Mouse (Mus musculus) neural tube, embryonic 13.5 days (tissue): ENCODE results near the gene Rnf207. TPM values are rescaled to one million over a fixed set of nuclear protein-coding genes. Genes with fewer than 3 reads are reported as not detected.

Experiments
- ATAC-seq: fragments of 200-750 bp; cut with Nextera tagmentation; 2 replicates; pipeline ENCODE4 v1.8.0; 2017; ENCODE audit warnings: low read depth, mild to moderate bottlenecking, moderate TSS enrichment, moderate library complexity
- H3K27ac ChIP-seq: fragments of 300-500 bp; sonication (generic); replicated peaks from 2 replicates; pipeline ENCODE4 v1.5.1; 2015; ENCODE audit warnings: moderate library complexity, mild to moderate bottlenecking, inconsistent platforms
- H3K27me3 ChIP-seq: fragments of 300-500 bp; sonication (generic); 2 replicates; pipeline ENCODE4 v1.6.1; 2015; ENCODE audit warnings: mild to moderate bottlenecking, inconsistent platforms
- H3K36me3 ChIP-seq: fragments of 300-500 bp; sonication (generic); 2 replicates; pipeline ENCODE4 v1.6.1; 2015; ENCODE audit warnings: mild to moderate bottlenecking, inconsistent platforms
- H3K4me1 ChIP-seq: fragments of 300-500 bp; sonication (generic); replicated peaks from 2 replicates; pipeline ENCODE4 v1.6.1; 2015; ENCODE audit warnings: inconsistent platforms
- H3K4me2 ChIP-seq: fragments of 300-500 bp; sonication (generic); 2 replicates; pipeline ENCODE4 v1.6.1; 2015; ENCODE audit warnings: inconsistent platforms, mild to moderate bottlenecking, moderate library complexity
- H3K4me3 ChIP-seq: fragments of 300-500 bp; sonication (generic); 2 replicates; pipeline ENCODE4 v1.5.1; 2015; ENCODE audit warnings: mild to moderate bottlenecking, inconsistent platforms
- H3K9ac ChIP-seq: fragments of 300-500 bp; sonication (generic); 2 replicates; pipeline ENCODE4 v1.6.1; 2015; ENCODE audit warnings: moderate library complexity, mild to moderate bottlenecking, inconsistent platforms
- H3K9me3 ChIP-seq: fragments of 300-500 bp; sonication (generic); 2 replicates; pipeline ENCODE4 v1.6.1; 2016; ENCODE audit warnings: inconsistent platforms
- WGBS: fragments of 180-500 bp; shearing (Covaris S2); methylation state at CpG from one replicate; pipeline ENCODE4 v1.1.7; 2015; 5-methylcytosine and 5-hydroxymethylcytosine counted together
- polyA plus RNA-seq: library from polyadenylated mRNA; unstranded; fragments of >200 nt; fragmentation: Nextera tagmentation; extraction: Ambion mirVana; gene quantifications from 2 replicates; pipeline ENCODE4 v1.2.1, GENCODE M21; 2015

Rnf207 gene
- polyA plus RNA-seq, 1 experiment from 2014 or later, result 10.4 TPM

- Histone ChIP-seq H3K4me3 (no peak overlapping the region), H3K36me3 (peaks cover 11% of the 10 kb centered on the region; the same call in 1 of the 2 replicates), H3K4me2 (no peak overlapping the region), H3K4me1 (peaks cover 41% of the 10 kb centered on the region), H3K9me3 (no peaks in the 10 kb centered on the region), H3K27ac (no peak overlapping the region), H3K9ac (no peak overlapping the region), H3K27me3 (peaks cover 91% of the 10 kb centered on the region)
- no peak for ATAC-seq
- 54% methylated on average over 10 of the region's 10 CpGs for WGBS
These were observed 42.1 kb downstream of the Rnf207 start for GRCm38 (mm10) chr4:152276389-152277347.

GRCm38 (mm10) chr4:152274681-152275131 is 44.1 kb downstream of the Rnf207 start:
- Histone ChIP-seq H3K9me3 (no peaks in the 10 kb centered on the region), H3K4me3 (peak overlapping the region; percentile 58), H3K4me2 (peak overlapping the region; percentile 85), H3K4me1 (peaks cover 42% of the 10 kb centered on the region), H3K27me3 (peaks cover 83% of the 10 kb centered on the region), H3K27ac (peak overlapping the region; percentile 80), H3K36me3 (0 out of 2 replicates have a peak, but pooled peaks cover 5% of the 10 kb centered on the region), H3K9ac (peak overlapping the region; percentile 85)
- ATAC-seq, result peak; percentile 28; the same call in 1 of the 2 replicates
- under 1% methylated on average over 20 of the region's 20 CpGs for WGBS

- 0 out of 2 replicates have a peak, but pooled peaks cover 4% of the 10 kb centered on the region for H3K36me3 ChIP-seq
- ATAC-seq, result peak; percentile 66
- H3K4me3 ChIP-seq, result peak within 1 kb of the TSS; percentile 58
- H3K27me3 ChIP-seq, result peaks cover 73% of the 10 kb centered on the region
- peak within 1 kb of the TSS; percentile 85 for H3K4me2 ChIP-seq
- H3K9me3 ChIP-seq, result no peaks in the 10 kb centered on the region
- peaks cover 48% of the 10 kb centered on the region for H3K4me1 ChIP-seq
- H3K9ac ChIP-seq, result peak within 1 kb of the TSS; percentile 85
- under 1% methylated on average over 33 of the region's 48 CpGs for WGBS
- peak within 1 kb of the TSS; percentile 80 for H3K27ac ChIP-seq
These were observed 45.1 kb downstream of the Rnf207 start, which contains the start of gene Gpr153 for GRCm38 (mm10) chr4:152273621-152274236. Gene Gpr153 (plus strand): TSS chr4:152274232.

- H3K9ac ChIP-seq, result peak overlapping the region; percentile 85
- peak overlapping the region; percentile 85 for H3K4me2 ChIP-seq
- no peaks in the 10 kb centered on the region for H3K9me3 ChIP-seq
- H3K4me3 ChIP-seq, result peak overlapping the region; percentile 58
- H3K4me1 ChIP-seq, result peaks cover 52% of the 10 kb centered on the region
- 0 out of 2 replicates have a peak, but pooled peaks cover 5% of the 10 kb centered on the region for H3K36me3 ChIP-seq
- WGBS, result 21% methylated on average over 3 of the region's 3 CpGs
- H3K27ac ChIP-seq, result peak overlapping the region; percentile 80
- peaks cover 72% of the 10 kb centered on the region for H3K27me3 ChIP-seq
- ATAC-seq, result 0 out of 2 replicates have a peak, but pooled peaks have one; percentile 21
These were observed 45.6 kb downstream of the Rnf207 start for GRCm38 (mm10) chr4:152273191-152273590.

- Histone ChIP-seq H3K27me3 (peaks cover 69% of the 10 kb centered on the region), H3K4me2 (no peak overlapping the region), H3K27ac (peak overlapping the region; percentile 80; the same call in 1 of the 2 replicates), H3K4me1 (peaks cover 59% of the 10 kb centered on the region), H3K9ac (no peak overlapping the region), H3K36me3 (0 out of 2 replicates have a peak, but pooled peaks cover 8% of the 10 kb centered on the region), H3K4me3 (no peak overlapping the region), H3K9me3 (no peaks in the 10 kb centered on the region)
- ATAC-seq, result no peak
- 36% methylated on average over 9 of the region's 9 CpGs for WGBS
These were observed 46.2 kb downstream of the Rnf207 start for GRCm38 (mm10) chr4:152272449-152273049.

- H3K9ac ChIP-seq, result no peak overlapping the region
- peaks cover 63% of the 10 kb centered on the region for H3K4me1 ChIP-seq
- no peak overlapping the region for H3K27ac ChIP-seq
- 0 out of 2 replicates have a peak, but pooled peaks cover 8% of the 10 kb centered on the region for H3K36me3 ChIP-seq
- no peak for ATAC-seq
- 69% methylated on average over 7 of the region's 7 CpGs for WGBS
- no peak overlapping the region for H3K4me3 ChIP-seq
- H3K9me3 ChIP-seq, result no peaks in the 10 kb centered on the region
- H3K27me3 ChIP-seq, result peaks cover 63% of the 10 kb centered on the region
- H3K4me2 ChIP-seq, result no peak overlapping the region
These were observed 46.8 kb downstream of the Rnf207 start for GRCm38 (mm10) chr4:152272006-152272405.

- no peak for ATAC-seq
- Histone ChIP-seq H3K4me3 (no peak overlapping the region), H3K4me1 (peaks cover 65% of the 10 kb centered on the region), H3K36me3 (0 out of 2 replicates have a peak, but pooled peaks cover 8% of the 10 kb centered on the region), H3K9me3 (no peaks in the 10 kb centered on the region), H3K27me3 (peaks cover 56% of the 10 kb centered on the region), H3K4me2 (no peak overlapping the region), H3K27ac (no peak overlapping the region), H3K9ac (no peak overlapping the region)
- 88% methylated on average over 11 of the region's 11 CpGs for WGBS
These were observed 47.5 kb downstream of the Rnf207 start for GRCm38 (mm10) chr4:152271334-152271733.

GRCm38 (mm10) chr4:152270599-152270998 is 48.2 kb downstream of the Rnf207 start:
- no peak for ATAC-seq
- Histone ChIP-seq H3K4me2 (no peak overlapping the region), H3K4me3 (no peak overlapping the region), H3K4me1 (peaks cover 67% of the 10 kb centered on the region), H3K9ac (no peak overlapping the region), H3K36me3 (0 out of 2 replicates have a peak, but pooled peaks cover 8% of the 10 kb centered on the region), H3K27me3 (peaks cover 49% of the 10 kb centered on the region), H3K27ac (no peak overlapping the region), H3K9me3 (no peaks in the 10 kb centered on the region)
- 72% methylated on average over 9 of the region's 9 CpGs for WGBS

- H3K36me3 ChIP-seq, result 0 out of 2 replicates have a peak, but pooled peaks cover 13% of the 10 kb centered on the region
- peaks cover 65% of the 10 kb centered on the region for H3K4me1 ChIP-seq
- H3K27ac ChIP-seq, result no peak overlapping the region
- 88% methylated on average over 13 of the region's 13 CpGs for WGBS
- no peak overlapping the region for H3K9ac ChIP-seq
- ATAC-seq, result no peak
- H3K4me2 ChIP-seq, result no peak overlapping the region
- no peak overlapping the region for H3K4me3 ChIP-seq
- H3K9me3 ChIP-seq, result no peaks in the 10 kb centered on the region
- peaks cover 43% of the 10 kb centered on the region for H3K27me3 ChIP-seq
These were observed 48.8 kb downstream of the Rnf207 start for GRCm38 (mm10) chr4:152269967-152270366.

- H3K4me2 ChIP-seq, result no peak overlapping the region
- no peak overlapping the region for H3K27ac ChIP-seq
- H3K27me3 ChIP-seq, result peaks cover 23% of the 10 kb centered on the region
- H3K9me3 ChIP-seq, result no peaks in the 10 kb centered on the region
- ATAC-seq, result no peak
- H3K9ac ChIP-seq, result no peak overlapping the region
- peaks cover 63% of the 10 kb centered on the region for H3K4me1 ChIP-seq
- 0 out of 2 replicates have a peak, but pooled peaks cover 17% of the 10 kb centered on the region for H3K36me3 ChIP-seq
- H3K4me3 ChIP-seq, result no peak overlapping the region
- WGBS, result 58% methylated on average over 13 of the region's 13 CpGs
These were observed 50.9 kb downstream of the Rnf207 start for GRCm38 (mm10) chr4:152267748-152268369.

- Histone ChIP-seq H3K9ac (no peak overlapping the region), H3K4me3 (no peak overlapping the region), H3K27me3 (peaks cover 9% of the 10 kb centered on the region; the same call in 1 of the 2 replicates), H3K36me3 (0 out of 2 replicates have a peak, but pooled peaks cover 13% of the 10 kb centered on the region), H3K4me2 (no peak overlapping the region), H3K4me1 (peaks cover 50% of the 10 kb centered on the region), H3K9me3 (no peaks in the 10 kb centered on the region), H3K27ac (no peak overlapping the region)
- 63% methylated on average over 10 of the region's 10 CpGs for WGBS
- no peak for ATAC-seq
These were observed 52.4 kb downstream of the Rnf207 start for GRCm38 (mm10) chr4:152266236-152266895.
